Mouse (Mus musculus) limb, embryonic 11.5 days (tissue): ENCODE measurements at regions not wholly inside any gene's neighbourhood (a gene's known extent, or its start where the extent isn't known, plus 50 kb on each side); places are given as distances from the start of the nearest gene placed in this dataset.
"Not testable (repeated sequence)": the region's sequence is repeated elsewhere in the genome, so short reads cannot be mapped to it uniquely, and the experiment has no call there.

Experiments used
- ATAC-seq: fragments of 200-750 bp; cut with Nextera tagmentation; 2 replicates; pipeline ENCODE4 v1.8.0; 2017; ENCODE audit warnings: low read depth; ENCODE audit not compliant: insufficient number of reproducible peaks, low FRiP score, low TSS enrichment
- DNase-seq: peaks from one replicate; pipeline ENCODE4 v3.0.0-alpha.2; 2015; ENCODE audit warnings: low spot score
- H3K27ac ChIP-seq: fragments of 300-500 bp; sonication (generic); replicated peaks from 2 replicates; pipeline ENCODE4 v1.5.1; 2014; ENCODE audit warnings: low read depth, mild to moderate bottlenecking, low read length
- H3K27me3 ChIP-seq: fragments of 300-500 bp; sonication (generic); 2 replicates; pipeline ENCODE4 v1.6.1; 2014; ENCODE audit warnings: mild to moderate bottlenecking, low read length, mixed read lengths; ENCODE audit not compliant: control insufficient read depth, insufficient read depth
- H3K36me3 ChIP-seq: fragments of 300-500 bp; sonication (generic); 2 replicates; pipeline ENCODE4 v1.6.1; 2014; ENCODE audit warnings: mild to moderate bottlenecking, low read length, moderate library complexity, mixed read lengths; ENCODE audit not compliant: control insufficient read depth, insufficient read depth
- H3K4me1 ChIP-seq: fragments of 300-500 bp; sonication (generic); 2 replicates; pipeline ENCODE4 v1.6.1; 2014; ENCODE audit warnings: low read length, mixed read lengths; ENCODE audit not compliant: control insufficient read depth, insufficient read depth
- H3K4me2 ChIP-seq: fragments of 300-500 bp; sonication (generic); 2 replicates; pipeline ENCODE4 v1.6.1; 2014; ENCODE audit warnings: low read depth, mild to moderate bottlenecking, moderate library complexity; ENCODE audit not compliant: severe bottlenecking
- H3K4me3 ChIP-seq: fragments of 300-500 bp; sonication (generic); 2 replicates; pipeline ENCODE4 v1.5.1; 2014; ENCODE audit warnings: low read depth, low read length
- H3K9ac ChIP-seq: fragments of 300-500 bp; sonication (generic); 2 replicates; pipeline ENCODE4 v1.6.1; 2014; ENCODE audit warnings: mild to moderate bottlenecking, low read length
- H3K9me3 ChIP-seq: fragments of 300-500 bp; sonication (generic); 2 replicates; pipeline ENCODE4 v1.6.1; 2016; ENCODE audit warnings: low read length; ENCODE audit not compliant: control insufficient read depth
- WGBS: fragments of 180-500 bp; shearing (Covaris S2); extraction: QIAGEN DNeasy Blood & Tissue Kit; methylation state at CpG from one replicate; pipeline ENCODE4 v1.1.7; 2014; 5-methylcytosine and 5-hydroxymethylcytosine counted together

DNA sequence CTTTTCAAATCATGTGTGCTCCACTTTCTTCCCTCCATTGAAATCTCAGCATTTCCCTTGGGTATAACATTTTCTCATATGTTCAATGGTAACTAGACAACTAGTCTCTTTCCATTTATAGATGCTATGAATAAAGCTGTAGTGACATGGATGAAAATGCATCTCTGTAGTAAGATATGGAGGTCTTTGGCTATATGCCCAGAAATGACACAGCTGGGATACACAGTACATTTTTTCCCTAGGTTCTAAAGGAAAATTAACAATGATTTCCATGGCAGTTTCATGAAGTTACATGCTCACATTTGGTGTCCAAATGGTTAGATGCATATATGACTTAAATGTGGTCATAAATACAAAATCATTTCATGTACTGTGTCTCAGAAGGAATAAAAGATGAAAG is 99.0 kb downstream of the Prl2c2 start:
- Histone ChIP-seq H3K4me1 (no peaks in the 10 kb centered on the region), H3K4me3 (no peak overlapping the region), H3K4me2 (no peak overlapping the region), H3K36me3 (no peaks in the 10 kb centered on the region), H3K27ac (no peak overlapping the region), H3K9me3 (peaks cover 9% of the 10 kb centered on the region), H3K27me3 (no peaks in the 10 kb centered on the region), H3K9ac (no peak overlapping the region)
- ATAC-seq (no peak), DNase-seq (no peak)

- H3K4me2 ChIP-seq, H3K27me3 ChIP-seq, H3K27ac ChIP-seq, H3K4me3 ChIP-seq, H3K36me3 ChIP-seq, DNase-seq, H3K4me1 ChIP-seq, ATAC-seq, H3K9ac ChIP-seq: not testable (repeated sequence)
- WGBS: 90% methylated on average over 20 of the region's 20 CpGs
- H3K9me3 ChIP-seq: peaks cover 15% of the 10 kb centered on the region
These were observed 89.8 kb upstream of the Prl2c3 start for GRCm38 (mm10) chr13:12889631-12890030.

GRCm38 (mm10) chr13:12879506-12879905 is 79.6 kb upstream of the Prl2c3 start:
- not testable (repeated sequence) for H3K4me3 ChIP-seq, DNase-seq, H3K27ac ChIP-seq, H3K36me3 ChIP-seq, H3K27me3 ChIP-seq, H3K4me1 ChIP-seq, H3K4me2 ChIP-seq, H3K9ac ChIP-seq, ATAC-seq
- peaks cover 10% of the 10 kb centered on the region; the same call in 1 of the 2 replicates for H3K9me3 ChIP-seq
- WGBS: 76% methylated on average over 3 of the region's 3 CpGs

- not testable (repeated sequence) for H3K9ac ChIP-seq, H3K4me2 ChIP-seq, H3K4me1 ChIP-seq, H3K4me3 ChIP-seq, DNase-seq, H3K36me3 ChIP-seq, H3K27me3 ChIP-seq, H3K9me3 ChIP-seq, H3K27ac ChIP-seq
- 87% methylated on average over 1 of the region's 1 CpGs for WGBS
- ATAC-seq: 0 out of 2 replicates have a peak, but pooled peaks have one; percentile 8
These were observed 65.1 kb upstream of the Prl2c3 start for GRCm38 (mm10) chr13:12864946-12865345.

DNA sequence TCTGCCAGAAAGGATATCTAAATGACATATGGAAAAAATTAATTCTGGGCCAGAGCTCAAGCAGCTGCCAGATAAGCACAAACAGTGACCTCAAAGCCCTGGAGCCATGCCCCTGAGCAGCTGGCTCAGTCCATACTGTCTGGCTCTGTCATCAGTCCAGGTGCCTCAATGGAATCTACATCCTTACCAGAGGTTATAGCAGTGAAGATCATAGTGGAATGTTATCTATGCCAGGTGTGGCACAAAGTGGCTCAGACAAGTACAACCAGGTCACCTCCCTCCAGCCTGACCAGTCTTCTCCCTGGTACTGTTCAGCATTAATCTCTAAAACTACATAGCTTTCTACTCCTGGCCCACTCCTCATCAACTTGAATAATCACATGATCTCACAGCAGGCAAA is 64.4 kb upstream of the Prl2c3 start:
- ATAC-seq (peak; percentile 55; the same call in 1 of the 2 replicates), DNase-seq (no peak)
- Histone ChIP-seq H3K36me3 (no peaks in the 10 kb centered on the region), H3K9me3 (peaks cover 10% of the 10 kb centered on the region; the same call in 1 of the 2 replicates), H3K4me2 (no peak overlapping the region), H3K27ac (no peak overlapping the region), H3K27me3 (no peaks in the 10 kb centered on the region), H3K4me3 (no peak overlapping the region), H3K9ac (no peak overlapping the region), H3K4me1 (no peaks in the 10 kb centered on the region)

GRCm38 (mm10) chr13:12863542-12863941 is 63.7 kb upstream of the Prl2c3 start:
- H3K4me3 ChIP-seq, H3K4me2 ChIP-seq, H3K9ac ChIP-seq, H3K4me1 ChIP-seq, H3K27me3 ChIP-seq, H3K27ac ChIP-seq, H3K36me3 ChIP-seq, H3K9me3 ChIP-seq, ATAC-seq, DNase-seq: not testable (repeated sequence)
- WGBS: 91% methylated on average over 7 of the region's 7 CpGs

DNA sequence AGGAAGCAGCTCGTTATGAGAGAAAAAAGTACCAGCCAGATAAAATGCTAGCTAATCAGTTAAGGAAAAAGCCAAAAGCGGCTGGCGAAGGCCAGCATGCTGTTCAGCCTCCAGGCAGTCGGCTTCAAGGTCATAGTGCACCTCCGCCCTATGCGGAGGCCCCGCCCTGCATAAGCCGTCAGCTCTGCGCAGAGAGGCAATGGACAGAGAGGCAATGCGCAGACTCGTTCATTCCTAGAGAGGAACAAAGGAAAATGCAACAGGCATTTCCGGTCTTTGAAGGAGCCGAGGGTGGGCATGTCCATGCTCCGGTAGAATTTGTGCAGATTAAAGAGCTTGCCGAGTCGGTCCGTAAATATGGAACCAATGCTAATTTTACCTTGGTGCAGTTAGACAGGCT is 61.1 kb upstream of the Prl2c3 start:
- H3K4me2 ChIP-seq, DNase-seq, ATAC-seq, H3K4me1 ChIP-seq, H3K36me3 ChIP-seq, H3K4me3 ChIP-seq, H3K9ac ChIP-seq, H3K27me3 ChIP-seq, H3K27ac ChIP-seq: not testable (repeated sequence)
- 94% methylated on average over 16 of the region's 17 CpGs for WGBS
- peaks cover 12% of the 10 kb centered on the region; the same call in 1 of the 2 replicates for H3K9me3 ChIP-seq

DNA sequence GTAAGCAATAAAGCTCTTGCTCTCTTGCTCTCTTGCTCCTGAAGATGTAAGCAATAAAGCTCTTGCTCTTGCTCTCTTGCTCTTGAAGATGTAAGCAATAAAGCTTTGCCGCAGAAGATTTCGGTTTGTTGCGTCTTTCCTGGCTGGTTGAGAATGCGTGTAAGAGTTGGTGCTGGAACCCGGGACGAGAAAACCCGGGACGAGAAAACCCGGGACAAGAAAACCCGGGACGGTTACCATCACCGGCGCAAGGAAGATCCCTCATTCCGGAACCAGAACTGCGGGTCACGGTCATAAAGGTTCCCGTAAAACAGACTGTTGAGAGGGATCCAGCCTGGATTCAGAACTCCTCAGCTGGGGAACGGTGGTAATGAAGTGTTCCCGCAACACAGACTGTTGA is 60.1 kb upstream of the Prl2c3 start:
- not testable (repeated sequence) for H3K36me3 ChIP-seq, ATAC-seq, H3K9ac ChIP-seq, H3K4me2 ChIP-seq, H3K4me3 ChIP-seq, DNase-seq, H3K4me1 ChIP-seq, H3K27me3 ChIP-seq, H3K27ac ChIP-seq
- peaks cover 12% of the 10 kb centered on the region; the same call in 1 of the 2 replicates for H3K9me3 ChIP-seq
- 95% methylated on average over 19 of the region's 19 CpGs for WGBS
